Mouse (Mus musculus) retina, postnatal 1 day (tissue): ENCODE measurements around the gene Dnah8.
"Not testable (repeated sequence)": the region's sequence is repeated elsewhere in the genome, so short reads cannot be mapped to it uniquely, and the experiment has no call there.

Experiments
- DNase-seq: peaks from one replicate; pipeline ENCODE4 v3.0.0-alpha.2; 2012

Dnah8 gene

GRCm38 (mm10) chr17:30609305-30609979 is 14.7 kb upstream of the Dnah8 start:
- DNase-seq: no peak

- DNase-seq: no peak
Measured at GRCm38 (mm10) chr17:30609980-30610307, 14.2 kb upstream of the Dnah8 start.

GRCm38 (mm10) chr17:30610739-30611138 is 13.4 kb upstream of the Dnah8 start:
- DNase-seq: no peak

GRCm38 (mm10) chr17:30611221-30612074 is 12.7 kb upstream of the Dnah8 start:
- DNase-seq: no peak

GRCm38 (mm10) chr17:30612075-30612859 is 11.9 kb upstream of the Dnah8 start:
- DNase-seq: peak; percentile 97

GRCm38 (mm10) chr17:30613350-30613749 is 10.8 kb upstream of the Dnah8 start:
- DNase-seq: no peak

GRCm38 (mm10) chr17:30616203-30616602 is 8.0 kb upstream of the Dnah8 start:
- DNase-seq: no peak

- no peak for DNase-seq
Measured at GRCm38 (mm10) chr17:30618136-30618891, 5.8 kb upstream of the Dnah8 start.

- no peak for DNase-seq
Measured at GRCm38 (mm10) chr17:30619153-30619552, 5.0 kb upstream of the Dnah8 start.

GRCm38 (mm10) chr17:30620548-30620947 is 3.6 kb upstream of the Dnah8 start:
- no peak for DNase-seq

- no peak for DNase-seq
Measured at GRCm38 (mm10) chr17:30621450-30621849, 2.7 kb upstream of the Dnah8 start.

- no peak for DNase-seq
Measured at GRCm38 (mm10) chr17:30623200-30623599, 954 bp upstream of the Dnah8 start.

GRCm38 (mm10) chr17:30626719-30627118 is 2.6 kb downstream of the Dnah8 start, which contains the start of gene Glo1:
TSS of gene Glo1 (minus strand) at chr17:30626871.
- DNase-seq: not testable (repeated sequence)

- DNase-seq: peak; percentile 52
Measured at GRCm38 (mm10) chr17:30635367-30635766, 11.2 kb downstream of the Dnah8 start.

GRCm38 (mm10) chr17:30637714-30638113 is 13.6 kb downstream of the Dnah8 start:
- no peak for DNase-seq

GRCm38 (mm10) chr17:30638996-30639395 is 14.8 kb downstream of the Dnah8 start:
- DNase-seq: no peak

- no peak for DNase-seq
Measured at GRCm38 (mm10) chr17:30640896-30641295, 16.7 kb downstream of the Dnah8 start.

- no peak for DNase-seq
Measured at GRCm38 (mm10) chr17:30648770-30649169, 24.6 kb downstream of the Dnah8 start.

GRCm38 (mm10) chr17:30653010-30653409 is 28.9 kb downstream of the Dnah8 start:
- DNase-seq: no peak

GRCm38 (mm10) chr17:30657530-30658151 is 33.5 kb downstream of the Dnah8 start:
- no peak for DNase-seq

GRCm38 (mm10) chr17:30658152-30658544 is 34.0 kb downstream of the Dnah8 start:
- DNase-seq: peak; percentile 64

- DNase-seq: no peak
Measured at GRCm38 (mm10) chr17:30662131-30662530, 38.0 kb downstream of the Dnah8 start.
